Mouse (Mus musculus) 3134 (cell line): ENCODE measurements around the gene Galp.
"Not testable (repeated sequence)": the region's sequence is repeated elsewhere in the genome, so short reads cannot be mapped to it uniquely, and the experiment has no call there.

ENCODE experiments used
- DNase-seq: peaks from one replicate; pipeline ENCODE4 v3.0.0-alpha.2; 2011; ENCODE audit warnings: low spot score; ENCODE audit not compliant: insufficient read length; ENCODE audit errors: extremely low read depth

Galp gene

GRCm38 (mm10) chr7:6254451-6254850 lies 57.6 kb downstream of the Galp start:
- DNase-seq = no peak

DNA sequence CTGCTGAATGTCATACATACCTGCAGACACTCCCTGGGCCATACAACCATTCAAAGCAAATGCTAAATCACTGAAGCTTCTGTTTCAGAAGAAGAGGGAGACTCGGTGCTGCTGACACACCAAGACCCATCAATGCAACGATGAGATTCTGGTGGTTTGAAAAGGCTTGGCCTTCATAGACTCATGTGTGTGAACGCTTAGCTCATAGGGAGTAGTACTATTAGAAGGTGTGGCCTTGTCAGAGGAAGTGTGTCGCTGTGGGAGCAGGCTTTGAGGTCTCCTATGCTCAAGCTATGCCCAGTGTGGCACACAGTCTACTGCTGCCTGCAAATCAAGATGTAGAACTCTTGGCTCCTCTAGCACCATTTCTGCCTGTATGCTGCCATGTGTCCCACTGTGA lies 60.5 kb downstream of the Galp start:
- DNase-seq = no peak

- DNase-seq = no peak
Measured at GRCm38 (mm10) chr7:6258232-6259220, 61.6 kb downstream of the Galp start.

GRCm38 (mm10) chr7:6260004-6260403 lies 63.1 kb downstream of the Galp start:
- not testable (repeated sequence) for DNase-seq

DNA sequence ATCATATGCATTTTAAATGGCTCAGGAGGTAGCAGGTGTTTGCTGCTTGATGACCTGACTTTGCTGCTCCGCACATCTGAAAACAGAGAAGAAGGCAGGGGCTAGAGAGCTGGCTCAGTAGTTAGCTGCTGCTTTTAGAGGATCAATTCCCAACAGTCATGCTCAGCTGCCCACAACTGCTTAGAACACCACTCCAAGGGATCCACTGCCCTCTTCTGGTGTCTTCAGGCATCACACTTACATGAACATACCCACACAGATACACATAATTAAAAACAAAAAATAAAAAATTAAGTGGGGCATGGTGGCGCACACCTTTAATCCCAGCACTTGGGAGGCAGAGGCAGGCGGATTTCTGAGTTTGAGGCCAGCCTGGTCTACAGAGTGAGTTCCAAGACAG lies 65.2 kb downstream of the Galp start:
- DNase-seq = no peak

- DNase-seq = no peak
Measured at GRCm38 (mm10) chr7:6262984-6263383, 66.1 kb downstream of the Galp start.

- no peak for DNase-seq
Measured at GRCm38 (mm10) chr7:6265695-6266094, 68.8 kb downstream of the Galp start.
